Mouse (Mus musculus): ENCODE data around the gene Nprl3.

GRCm38 (mm10) chr11:32200075-32200601 is 67.4 kb downstream of the Nprl3 start, which contains the start of gene Il9r:
- TF ChIP-seq TAL1 (IDR thresholded peaks at IDR 0.05; ENCODE audit: low read length), result no peak
- TF ChIP-seq GATA1 (IDR thresholded peaks at IDR 0.05; ENCODE audit: low read length), result no peak

Data from erythroblast, embryonic 14.5 days (primary cell).